In genomic region chr11:54703306-54703705, GRCm38 (mm10) we compare ENCODE assay signal across 9 mouse cellular contexts.
DNase-seq lines count a peak whose midpoint lies in the region; ATAC-seq and TF ChIP-seq lines count a peak whose summit lies in the region.
"Had no signal": no experiment of that assay in that cellular context is flagged by ENCODE, and none has a peak within 500 bp of the region (broad histone marks: within the 10 kb centered on the region; RNA-seq: fewer than 3 reads in every experiment).

No protein-coding gene starts in this region.

- H3K4me1 ChIP-seq in liver, embryonic 14.5 days (replicated peaks; ENCODE audit: control insufficient read depth in 2 of 2, insufficient read depth in 2 of 2, low read length in 1 of 2): no peaks in the 10 kb centered on the region
- H3K4me1 ChIP-seq: limb, embryonic 13.5 days had no signal

- no peak overlapping the region for H3K4me2 ChIP-seq in liver, embryonic 14.5 days (ENCODE audit: low read depth)
- H3K4me2 ChIP-seq: limb, embryonic 13.5 days had no signal

- H3K4me3 ChIP-seq in liver, embryonic 14.5 days (ENCODE audit: insufficient read depth in 1 of 2, low read depth in 2 of 2, low read length in 2 of 2): no peak overlapping the region
- H3K4me3 ChIP-seq: limb, embryonic 13.5 days had no signal

- 24% methylated on average over 4 of the region's 4 CpGs for WGBS in liver, embryonic 14.5 days (ENCODE audit: insufficient replicate concordance)

- no peak overlapping the region for H3K27ac ChIP-seq in liver, embryonic 14.5 days
- H3K27ac ChIP-seq: limb, embryonic 13.5 days had no signal

- no peak for ATAC-seq in liver, embryonic 14.5 days (ENCODE audit: insufficient read depth)

- DNase-seq in CD8-positive naive resting alpha-beta T cell, adult 2 months (ENCODE audit: low read depth in 2 of 2, low spot score in 2 of 2): peak; percentile 72 to 83
- DNase-seq in T-cell, adult 2 months (ENCODE audit: low spot score): peak; percentile 74
- peak; percentile 59 to 80 for DNase-seq in cerebellum, postnatal 36 days
- peak; percentile 57 to 63 for DNase-seq in gastrocnemius, adult 8-10 months (ENCODE audit: low spot score in 2 of 2)
- DNase-seq in kidney, postnatal 14 days: peak; percentile 79
- DNase-seq in liver, embryonic 14.5 days (ENCODE audit: low read depth in 3 of 3, low spot score in 3 of 3): peak; percentile 19 to 28 (median 22)
- DNase-seq in retina, embryonic 14.5 days (ENCODE audit: low spot score): peak; percentile 85
- peak; percentile 72 for DNase-seq in urinary bladder, postnatal 25 days (ENCODE audit: low spot score)

- H3K36me3 ChIP-seq in liver, embryonic 14.5 days (replicated peaks; ENCODE audit: control insufficient read depth, insufficient read depth, low read depth): no peaks in the 10 kb centered on the region

- no peak overlapping the region for H3K9ac ChIP-seq in liver, embryonic 14.5 days (replicated peaks)
- H3K9ac ChIP-seq: limb, embryonic 13.5 days had no signal

- no peaks in the 10 kb centered on the region for H3K9me3 ChIP-seq in liver, embryonic 14.5 days (ENCODE audit: control insufficient read depth, low read length)
- H3K9me3 ChIP-seq: limb, embryonic 13.5 days had no signal

- TF ChIP-seq CTCF in liver, embryonic 14.5 days (IDR thresholded peaks at IDR 0.05; ENCODE audit: low read depth): peak; percentile 74

- no peaks in the 10 kb centered on the region for H3K27me3 ChIP-seq in liver, embryonic 14.5 days (ENCODE audit: control insufficient read depth, insufficient read depth, low read length)
- H3K27me3 ChIP-seq: limb, embryonic 13.5 days had no signal

- no peak for TF ChIP-seq EP300 in liver, embryonic 14.5 days (IDR thresholded peaks at IDR 0.05; ENCODE audit: low read depth)

Comparison
In these comparisons a context has a peak if more than half of its experiments do, and no peak if none do; other contexts are left out.
1. DNase-seq: peak in every context shown above with its lines; median percentile 85 in retina, embryonic 14.5 days; 79 in kidney, postnatal 14 days; 78 in CD8-positive naive resting alpha-beta T cell, adult 2 months; 74 in T-cell, adult 2 months; 72 in urinary bladder, postnatal 25 days; 70 in cerebellum, postnatal 36 days; 60 in gastrocnemius, adult 8-10 months; 22 in liver, embryonic 14.5 days.